Mouse (Mus musculus): ENCODE measurements around the gene Mettl8.

DNA sequence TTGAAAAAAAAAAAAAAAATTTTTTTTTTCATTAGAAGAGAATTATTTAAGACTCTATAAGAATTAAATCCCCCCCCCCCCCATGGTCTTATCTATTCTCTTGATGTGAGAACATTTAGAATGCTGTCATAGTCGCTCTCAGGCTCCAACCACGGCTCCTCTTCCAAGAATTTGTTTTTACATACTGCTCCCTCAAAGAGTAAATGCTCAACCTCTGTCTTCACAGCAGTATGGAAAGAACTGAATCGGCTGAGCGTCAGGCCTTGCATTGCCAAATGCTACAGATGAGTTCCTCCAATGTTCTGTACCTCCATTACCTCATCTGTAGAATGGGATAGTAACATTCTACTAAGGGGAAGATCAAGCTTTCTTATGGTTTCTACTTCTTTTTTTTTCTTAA lies 16.2 kb upstream of the Mettl8 start:
- TF ChIP-seq CTCF (conservative IDR thresholded peaks at IDR 0.05 in 1 of 2, IDR thresholded peaks at IDR 0.05 in 1 of 2; ENCODE audit: low read depth in 2 of 2, low read length in 2 of 2) = no peak
- no peak for TF ChIP-seq MAFK (IDR thresholded peaks at IDR 0.05; ENCODE audit: insufficient replicate concordance, low read length)
- no peak for TF ChIP-seq CHD1 (IDR thresholded peaks at IDR 0.05; ENCODE audit: low read depth, low read length)
- TF ChIP-seq USF2 (conservative IDR thresholded peaks at IDR 0.05; ENCODE audit: low read depth, low read length) = no peak
- no peak for TF ChIP-seq MYC (IDR thresholded peaks at IDR 0.05; ENCODE audit: low read depth, low read length)
- TF ChIP-seq ZC3H11A (IDR thresholded peaks at IDR 0.05; ENCODE audit: low read depth, low read length) = no peak
- no peak for TF ChIP-seq POLR2A (IDR thresholded peaks at IDR 0.05; ENCODE audit: low read depth, low read length)
- no peak for TF ChIP-seq E2F4 (IDR thresholded peaks at IDR 0.05; ENCODE audit: insufficient replicate concordance, low read depth, low read length)
- no peak for TF ChIP-seq ELF1 (IDR thresholded peaks at IDR 0.05; ENCODE audit: low read depth, low read length)
